Comparison of ENCODE assay signal across 8 mouse cellular contexts in the genomic region with DNA sequence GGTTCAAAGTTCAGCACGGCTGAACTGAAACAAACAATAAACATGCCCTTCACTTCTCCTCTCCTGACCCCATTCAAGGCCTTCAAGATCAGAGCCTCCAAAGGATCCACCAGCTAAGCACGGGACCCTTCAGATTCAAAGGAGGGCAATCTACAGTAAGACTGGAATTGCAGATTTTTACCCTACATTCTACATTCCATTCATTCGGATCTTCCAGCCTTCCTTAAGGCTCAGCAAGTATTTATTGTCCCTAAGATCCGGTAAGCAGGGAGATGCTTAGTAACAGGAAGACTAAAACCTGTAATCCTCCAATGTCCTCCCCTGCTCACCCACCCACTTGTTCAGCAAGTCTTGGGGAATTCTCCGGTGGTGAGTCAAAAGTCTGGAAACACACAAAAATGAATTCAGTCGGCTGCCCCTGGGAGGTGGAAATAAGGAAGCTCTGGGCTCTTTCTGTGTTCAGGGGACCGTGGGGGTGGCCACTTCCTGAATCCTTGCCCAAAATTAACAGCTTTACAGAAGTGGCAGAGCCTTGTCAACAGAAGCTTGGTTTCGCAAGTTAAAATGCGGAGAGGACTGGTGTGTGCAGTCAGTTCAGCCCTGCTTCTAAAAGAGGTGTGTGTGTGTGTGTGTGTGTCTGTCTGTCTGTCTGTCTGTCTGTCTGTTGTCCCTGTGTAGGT.
DNase-seq lines count a peak whose midpoint lies in the region; ATAC-seq lines count a peak whose summit lies in the region.

No protein-coding gene starts in this region.

- no peak overlapping the region for H3K27ac ChIP-seq in forebrain, embryonic 10.5 days
- no peak overlapping the region for H3K27ac ChIP-seq in midbrain, embryonic 15.5 days

- H3K9ac ChIP-seq in midbrain, embryonic 15.5 days, result no peak overlapping the region

- ATAC-seq in megakaryocyte, adult 5-6 weeks (ENCODE audit: poor library complexity, severe bottlenecking), result peak; percentile 96
- ATAC-seq in midbrain, embryonic 15.5 days (replicated peaks), result no peak

- H3K4me1 ChIP-seq in forebrain, embryonic 10.5 days, result peaks cover 47% of the 10 kb centered on the region
- H3K4me1 ChIP-seq in midbrain, embryonic 15.5 days, result peaks cover 6% of the 10 kb centered on the region; the same call in 1 of the 2 replicates

- no peaks in the 10 kb centered on the region for H3K27me3 ChIP-seq in forebrain, embryonic 10.5 days (ENCODE audit: poor library complexity, severe bottlenecking)
- no peaks in the 10 kb centered on the region for H3K27me3 ChIP-seq in midbrain, embryonic 15.5 days (replicated peaks)

- H3K4me3 ChIP-seq in forebrain, embryonic 10.5 days, result no peak overlapping the region
- H3K4me3 ChIP-seq in midbrain, embryonic 15.5 days, result no peak overlapping the region

- peak; percentile 45 for DNase-seq in kidney, postnatal 10 days
- no peak for DNase-seq in kidney, adult 9 months
- peak; percentile 88 for DNase-seq in fibroblast of lung, adult 2 months (ENCODE audit: low read depth)
- peak; percentile 21 to 42 for DNase-seq in left cerebral cortex, postnatal 10 days (ENCODE audit: extremely low spot score in 1 of 2, low spot score in 2 of 2)
- no peak for DNase-seq in embryo, embryonic 11 days
- no peak for DNase-seq in forebrain, embryonic 10.5 days (ENCODE audit: extremely low spot score, low spot score)

- intact Hi-C loops in left cerebral cortex, postnatal 10 days (cut with DNase I), result no loop called here

- 76% methylated on average over 9 of the region's 9 CpGs for WGBS in forebrain, embryonic 10.5 days
- WGBS in midbrain, embryonic 15.5 days, result 69% methylated on average over 9 of the region's 9 CpGs

- H3K4me2 ChIP-seq in midbrain, embryonic 15.5 days, result no peak overlapping the region

- H3K9me3 ChIP-seq in forebrain, embryonic 10.5 days, result no peaks in the 10 kb centered on the region
- H3K9me3 ChIP-seq in midbrain, embryonic 15.5 days, result no peaks in the 10 kb centered on the region

- peaks cover 13% of the 10 kb centered on the region for H3K36me3 ChIP-seq in forebrain, embryonic 10.5 days (replicated peaks)
- no peaks in the 10 kb centered on the region for H3K36me3 ChIP-seq in midbrain, embryonic 15.5 days (replicated peaks)

Comparison
In these comparisons a context has a peak if more than half of its experiments do, and no peak if none do; other contexts are left out.
1. DNase-seq: peak in kidney, postnatal 10 days (single experiment), fibroblast of lung, adult 2 months (single experiment) and left cerebral cortex, postnatal 10 days (2 of 2); none in kidney, adult 9 months (single experiment), embryo, embryonic 11 days (single experiment) and forebrain, embryonic 10.5 days (single experiment).